Mouse (Mus musculus): ENCODE measurements around the gene Ccdc92. TPM values are rescaled to one million over a fixed set of nuclear protein-coding genes. Genes with fewer than 3 reads are reported as not detected.

Ccdc92 gene
- total RNA-seq, 2 experiments from 2014 or later: 0.05 to 0.07 TPM

GRCm38 (mm10) chr5:124862871-124863741, 882 bp upstream of the Ccdc92 start:
- ATAC-seq (replicated peaks; ENCODE audit: low FRiP score, low TSS enrichment, poor library complexity, severe bottlenecking): no peak

DNA sequence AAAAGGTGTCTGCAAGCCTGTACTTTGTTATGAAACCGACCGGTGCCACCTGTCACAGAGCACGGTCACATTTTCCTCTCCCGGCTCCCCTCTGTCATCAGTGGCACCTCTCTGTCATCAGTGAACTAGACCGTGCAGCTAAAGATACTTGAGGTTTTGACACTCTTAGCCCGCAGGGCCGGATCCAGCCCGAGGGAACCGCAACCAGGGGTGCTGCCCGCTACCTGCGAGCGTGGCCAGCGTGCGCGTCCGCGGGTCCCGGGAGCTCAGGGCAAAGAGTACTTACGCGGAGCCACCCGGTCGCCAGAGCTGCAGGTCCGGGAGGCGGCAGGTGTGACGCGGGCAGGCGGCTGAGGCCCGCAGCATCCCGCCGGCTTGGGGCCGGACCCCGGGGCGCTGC, 761 bp downstream of the Ccdc92 start:
- ATAC-seq (replicated peaks; ENCODE audit: low FRiP score, low TSS enrichment, poor library complexity, severe bottlenecking): no peak

GRCm38 (mm10) chr5:124860013-124860412, 2.2 kb downstream of the Ccdc92 start:
- peak; percentile 25; the same call in 1 of the 2 replicates for ATAC-seq (replicated peaks; ENCODE audit: low FRiP score, low TSS enrichment, poor library complexity, severe bottlenecking)

DNA sequence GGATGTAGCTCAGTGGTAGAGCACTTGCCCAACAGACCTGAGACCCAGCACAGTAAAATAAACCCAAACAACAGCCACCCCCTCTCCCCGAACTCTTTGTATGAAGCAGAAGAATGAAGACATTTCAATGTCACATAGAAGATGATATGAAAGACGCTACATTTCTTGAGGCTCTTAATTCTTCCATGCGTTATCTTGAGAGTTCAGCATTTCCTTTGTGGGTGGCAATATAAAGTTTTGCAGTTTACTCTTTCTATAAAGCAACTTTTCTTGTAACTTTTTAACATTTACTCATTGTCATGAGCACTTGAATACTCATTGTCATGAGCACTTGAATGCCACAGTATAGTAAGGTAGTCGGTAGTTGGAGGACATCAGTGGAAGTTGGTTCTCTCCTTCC, 8.0 kb downstream of the Ccdc92 start:
- no peak for ATAC-seq (replicated peaks; ENCODE audit: low FRiP score, low TSS enrichment, poor library complexity, severe bottlenecking)

DNA sequence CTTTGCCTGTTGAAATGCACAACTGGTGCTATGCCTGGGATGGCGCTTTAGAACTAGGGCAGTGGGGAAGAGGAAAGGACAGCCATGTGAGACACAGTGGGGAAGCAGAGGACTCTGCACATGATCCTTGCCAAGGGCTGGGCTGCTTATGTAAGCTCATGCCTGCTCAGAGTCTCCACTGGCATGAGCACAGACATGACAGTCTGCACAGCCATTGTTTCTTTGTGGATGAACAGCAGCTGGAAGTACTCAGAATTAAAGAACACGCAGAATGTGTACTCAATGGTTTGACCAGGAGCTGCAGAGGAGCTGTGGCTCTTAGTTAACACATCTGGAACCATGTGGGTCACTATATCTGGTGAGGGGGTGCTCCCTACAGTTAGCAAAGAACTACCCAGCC, 9.1 kb downstream of the Ccdc92 start:
- ATAC-seq (replicated peaks; ENCODE audit: low FRiP score, low TSS enrichment, poor library complexity, severe bottlenecking): no peak

DNA sequence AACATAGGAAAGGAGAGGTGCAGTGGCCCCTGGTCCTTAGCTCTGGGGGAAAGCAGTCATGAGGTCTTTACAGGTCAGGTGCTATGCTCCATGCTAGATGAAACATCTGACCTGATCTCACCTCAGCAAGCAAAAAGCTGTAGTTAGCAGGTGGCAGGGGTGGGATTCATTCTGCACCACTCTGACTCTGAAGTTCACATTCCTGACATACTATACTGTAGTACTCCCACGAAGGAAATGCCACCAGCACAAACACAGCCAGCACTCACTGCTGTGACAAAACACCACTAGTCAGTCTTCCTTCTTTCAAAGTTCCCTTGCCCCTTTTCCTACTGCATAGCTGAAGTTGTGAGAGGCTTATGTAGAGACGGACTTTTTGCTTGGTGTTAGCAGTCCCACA, 9.9 kb downstream of the Ccdc92 start:
- ATAC-seq (replicated peaks; ENCODE audit: low FRiP score, low TSS enrichment, poor library complexity, severe bottlenecking): no peak

DNA sequence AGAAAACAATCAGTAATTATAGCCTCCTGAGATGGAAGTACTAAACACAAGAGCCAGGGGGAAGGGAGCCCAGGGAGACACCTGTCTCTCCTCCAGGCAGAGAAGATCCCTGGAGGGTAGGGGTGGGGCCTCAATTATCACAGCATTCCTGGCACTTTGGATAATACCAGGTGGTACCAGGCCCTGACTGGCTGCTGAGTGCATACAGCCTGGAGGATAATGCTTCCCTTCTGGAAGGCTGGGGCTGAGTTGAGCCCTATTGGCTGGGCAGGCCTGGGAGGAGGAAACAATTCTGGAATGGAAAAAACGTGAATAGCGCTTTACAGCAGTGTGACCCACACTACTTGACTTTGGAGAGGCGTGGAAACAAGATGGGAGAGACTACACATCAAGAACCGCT, 10.7 kb downstream of the Ccdc92 start:
- ATAC-seq (replicated peaks; ENCODE audit: low FRiP score, low TSS enrichment, poor library complexity, severe bottlenecking): no peak

- ATAC-seq (replicated peaks; ENCODE audit: low FRiP score, low TSS enrichment, poor library complexity, severe bottlenecking): peak; percentile 37; the same call in 1 of the 2 replicates
Measured at GRCm38 (mm10) chr5:124848994-124849393, 13.2 kb downstream of the Ccdc92 start.

- no peak for ATAC-seq (replicated peaks; ENCODE audit: low FRiP score, low TSS enrichment, poor library complexity, severe bottlenecking)
Measured at GRCm38 (mm10) chr5:124847014-124847413, 15.2 kb downstream of the Ccdc92 start.

DNA sequence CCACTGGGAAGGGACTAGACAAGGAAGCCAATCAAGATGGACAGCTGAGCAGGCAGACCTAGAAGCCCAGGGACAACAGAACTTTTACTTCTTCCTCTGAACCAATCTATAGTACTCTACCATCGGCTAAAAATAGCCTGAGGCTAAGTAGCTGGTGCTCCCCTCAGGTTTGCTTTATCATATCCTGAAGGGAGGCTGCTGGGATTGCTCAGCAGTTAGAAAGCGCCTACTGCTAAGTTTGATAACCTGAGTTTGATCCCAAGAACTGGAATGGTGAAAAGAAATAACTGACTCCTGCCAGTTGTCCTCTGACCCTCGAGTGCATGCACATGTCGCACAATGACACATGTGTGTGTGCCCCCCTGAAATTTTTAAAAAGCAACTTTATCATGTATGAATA, 17.3 kb downstream of the Ccdc92 start:
- no peak for ATAC-seq (replicated peaks; ENCODE audit: low FRiP score, low TSS enrichment, poor library complexity, severe bottlenecking)

DNA sequence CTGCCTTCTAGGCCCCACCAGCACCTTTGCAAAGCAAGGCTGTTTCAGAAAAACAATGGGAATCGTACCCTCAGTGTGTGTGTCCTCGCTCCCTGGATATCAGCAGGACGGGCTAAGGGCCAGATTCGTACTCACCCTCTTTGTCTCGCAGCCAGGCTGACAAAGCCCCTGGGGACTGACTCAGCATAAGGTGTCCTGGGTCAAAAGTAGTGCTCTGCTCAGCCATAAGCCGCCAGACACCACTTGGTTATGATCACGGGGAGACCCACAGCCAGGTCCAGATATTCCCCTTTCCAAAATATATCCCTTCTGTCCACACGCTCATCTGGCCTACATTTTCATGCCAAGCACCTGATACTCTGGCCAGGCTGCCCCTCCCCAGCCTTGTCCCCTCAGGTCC, 18.8 kb downstream of the Ccdc92 start:
- no peak for ATAC-seq (replicated peaks; ENCODE audit: low FRiP score, low TSS enrichment, poor library complexity, severe bottlenecking)

DNA sequence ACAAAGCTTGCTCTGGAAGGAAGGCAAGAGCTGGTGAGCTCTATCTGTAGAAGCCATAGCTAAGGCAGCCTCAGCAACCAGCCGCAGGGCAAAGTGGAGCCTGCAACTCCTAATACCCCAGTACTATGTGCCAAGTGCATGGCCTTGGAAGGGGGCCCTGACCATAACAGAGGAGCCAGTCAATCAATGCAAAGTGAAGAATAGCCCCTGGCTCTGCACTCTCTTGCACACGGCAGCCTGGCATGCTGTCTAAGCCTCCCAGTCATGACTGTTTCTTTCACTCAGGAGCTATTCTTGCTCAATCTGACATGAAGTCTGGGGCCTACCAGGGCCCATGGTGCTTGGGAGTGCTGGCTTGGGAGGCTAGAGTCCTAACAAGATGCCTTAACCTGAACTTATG, 21.6 kb downstream of the Ccdc92 start:
- ATAC-seq (replicated peaks; ENCODE audit: low FRiP score, low TSS enrichment, poor library complexity, severe bottlenecking): no peak

DNA sequence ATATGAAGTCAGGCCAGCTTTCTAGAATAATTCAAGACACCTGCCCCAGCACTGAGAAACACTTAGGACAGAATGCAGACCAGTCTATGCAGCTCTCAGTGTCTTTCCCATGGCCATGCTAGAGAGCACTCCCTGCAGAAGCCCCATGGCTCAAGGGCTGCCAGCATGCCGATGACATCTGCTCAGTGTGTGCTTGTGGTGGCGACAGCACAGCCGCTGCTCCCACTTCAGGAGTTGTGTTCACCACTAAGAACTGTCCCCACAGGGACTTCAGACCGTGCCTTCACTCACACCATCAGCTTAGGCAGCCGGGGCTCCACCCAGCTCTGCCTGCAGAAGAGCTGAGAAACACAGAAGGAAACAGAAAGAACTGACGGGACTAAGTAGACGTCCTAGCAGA, 22.0 kb downstream of the Ccdc92 start:
- ATAC-seq (replicated peaks; ENCODE audit: low FRiP score, low TSS enrichment, poor library complexity, severe bottlenecking): no peak

DNA sequence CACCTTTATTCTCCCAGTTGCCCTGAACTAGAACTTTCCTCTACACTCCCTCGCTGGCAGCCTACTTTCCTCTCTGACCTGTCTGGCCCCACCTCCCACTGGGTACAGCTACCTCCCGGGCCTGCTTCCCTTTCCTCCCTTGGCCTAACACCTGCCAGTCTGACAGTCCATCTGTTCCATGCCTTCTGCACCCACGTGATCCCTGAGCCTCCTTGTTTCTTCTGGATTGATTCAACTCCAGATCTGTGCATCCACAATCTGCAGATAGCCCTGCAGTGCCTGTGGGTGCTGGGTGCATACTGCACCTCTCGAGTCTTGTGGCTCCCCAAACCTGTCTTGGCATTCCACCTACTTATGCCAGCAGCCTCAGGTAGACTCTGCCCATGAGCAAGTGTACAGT, 25.6 kb downstream of the Ccdc92 start:
- no peak for ATAC-seq (replicated peaks; ENCODE audit: low FRiP score, low TSS enrichment, poor library complexity, severe bottlenecking)

GRCm38 (mm10) chr5:124836075-124836474, 26.1 kb downstream of the Ccdc92 start:
- ATAC-seq (replicated peaks; ENCODE audit: low FRiP score, low TSS enrichment, poor library complexity, severe bottlenecking): no peak

- no peak for ATAC-seq (replicated peaks; ENCODE audit: low FRiP score, low TSS enrichment, poor library complexity, severe bottlenecking)
Measured at GRCm38 (mm10) chr5:124835218-124835617, 27.0 kb downstream of the Ccdc92 start.

- no peak for ATAC-seq (replicated peaks; ENCODE audit: low FRiP score, low TSS enrichment, poor library complexity, severe bottlenecking)
Measured at GRCm38 (mm10) chr5:124830331-124830730, 31.9 kb downstream of the Ccdc92 start.

DNA sequence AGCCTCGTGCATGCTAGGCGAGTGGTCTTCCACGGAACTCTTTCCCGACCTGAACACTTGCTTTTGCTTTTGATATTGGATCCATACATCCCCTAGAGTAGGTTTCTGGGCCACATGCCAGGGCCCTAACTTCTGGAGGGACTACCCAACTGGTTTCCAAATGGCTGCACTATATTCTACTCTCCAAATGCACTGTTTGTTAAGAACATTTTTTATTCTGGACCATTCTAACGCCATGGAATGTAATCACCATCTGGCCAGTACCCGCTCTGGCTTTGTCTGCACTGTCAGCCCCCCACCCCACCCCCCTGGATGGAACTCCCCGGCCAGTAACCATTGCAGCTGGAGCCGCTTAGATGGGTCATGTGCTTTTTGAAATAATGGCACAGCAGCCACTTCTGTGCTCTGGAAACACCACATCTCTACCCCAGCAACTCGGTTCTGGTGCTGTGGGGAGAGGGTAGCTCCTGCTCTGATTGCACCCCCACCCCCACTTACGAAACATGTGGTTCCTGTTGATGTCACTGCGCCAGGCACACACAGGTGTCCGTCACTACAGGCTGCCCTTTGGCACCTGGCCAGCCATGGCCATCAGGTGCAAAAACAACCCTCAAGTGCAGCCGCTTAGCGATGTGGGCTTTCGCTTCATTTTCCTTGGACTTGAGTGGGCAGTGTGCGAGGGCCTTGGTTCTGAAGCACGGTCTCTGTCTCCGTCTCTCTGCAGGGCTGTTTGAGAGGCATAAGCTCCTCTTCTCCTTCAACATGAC, 39.9 kb downstream of the Ccdc92 start:
- ATAC-seq (replicated peaks; ENCODE audit: low FRiP score, low TSS enrichment, poor library complexity, severe bottlenecking): no peak

- no peak for ATAC-seq (replicated peaks; ENCODE audit: low FRiP score, low TSS enrichment, poor library complexity, severe bottlenecking)
Measured at GRCm38 (mm10) chr5:124817050-124817449, 45.2 kb downstream of the Ccdc92 start.

DNA sequence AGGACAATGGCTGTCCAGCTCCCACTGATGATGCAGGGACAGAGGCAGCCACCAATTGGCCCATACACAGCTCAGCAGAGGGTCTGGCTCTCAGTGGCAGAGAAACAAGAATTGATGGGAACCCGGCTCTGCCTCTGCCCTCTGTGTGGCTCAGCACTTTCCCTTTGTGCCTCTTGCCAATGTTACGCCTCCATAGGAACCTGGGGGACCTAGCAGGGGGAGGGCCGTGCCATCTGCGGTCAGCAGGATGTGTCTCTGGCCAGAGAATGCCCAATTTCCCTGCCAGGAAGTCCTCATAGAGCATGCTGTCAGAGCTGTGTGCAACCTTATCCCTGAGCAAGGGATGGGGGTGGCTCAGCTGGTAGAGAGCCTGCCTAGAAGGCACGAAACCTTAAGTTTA, 47.4 kb downstream of the Ccdc92 start:
- no peak for ATAC-seq (replicated peaks; ENCODE audit: low FRiP score, low TSS enrichment, poor library complexity, severe bottlenecking)

- no peak for ATAC-seq (replicated peaks; ENCODE audit: low FRiP score, low TSS enrichment, poor library complexity, severe bottlenecking)
Measured at GRCm38 (mm10) chr5:124812466-124812865, 49.8 kb downstream of the Ccdc92 start.
